Mouse (Mus musculus): ENCODE results near the gene Zfp319. TPM values are rescaled to one million over a fixed set of nuclear protein-coding genes. Genes with fewer than 3 reads are reported as not detected.

Zfp319 gene
- polyA plus RNA-seq, 1 experiment = 9.1 TPM

- TF ChIP-seq POLR2A (IDR thresholded peaks at IDR 0.05; ENCODE audit: low read depth, low read length) (no peak), CTCF (IDR thresholded peaks at IDR 0.05; ENCODE audit: extremely low read depth, insufficient read depth, insufficient read length, insufficient replicate concordance) (no peak)
- Histone ChIP-seq H3K4me3 (ENCODE audit: extremely low read depth, insufficient read depth, insufficient read length) (no peak overlapping the region), H3K36me3 (ENCODE audit: control insufficient read depth, insufficient read depth, low read length) (no peaks in the 10 kb centered on the region), H3K27me3 (ENCODE audit: control insufficient read depth, insufficient read depth, low read length) (no peaks in the 10 kb centered on the region), H3K4me1 (ENCODE audit: control insufficient read depth, insufficient read depth, insufficient read length) (no peaks in the 10 kb centered on the region), H3K27ac (ENCODE audit: insufficient read depth, low read length) (no peak overlapping the region)
- WGBS = 77% methylated on average over 18 of the region's 18 CpGs
- no peak for DNase-seq (ENCODE audit: low read depth in 1 of 2, low spot score in 2 of 2)
Observed at GRCm38 (mm10) chr8:95312836-95313235, 18.9 kb downstream of the Zfp319 start.

- Histone ChIP-seq H3K4me3 (ENCODE audit: extremely low read depth, insufficient read depth, insufficient read length) (no peak within 1 kb of the TSS), H3K36me3 (ENCODE audit: control insufficient read depth, insufficient read depth, low read length) (no peaks in the 10 kb centered on the region), H3K4me1 (ENCODE audit: control insufficient read depth, insufficient read depth, insufficient read length) (no peaks in the 10 kb centered on the region), H3K27ac (ENCODE audit: insufficient read depth, low read length) (no peak within 1 kb of the TSS), H3K27me3 (ENCODE audit: control insufficient read depth, insufficient read depth, low read length) (no peaks in the 10 kb centered on the region)
- DNase-seq (ENCODE audit: low read depth in 1 of 2, low spot score in 2 of 2) = no peak
- TF ChIP-seq POLR2A (IDR thresholded peaks at IDR 0.05; ENCODE audit: low read depth, low read length) = no peak
- WGBS = 83% methylated on average over 6 of the region's 6 CpGs
Observed at GRCm38 (mm10) chr8:95310342-95310970, 21.3 kb downstream of the Zfp319 start, which contains the start of gene Tepp. Gene Tepp (plus strand): TSS chr8:95310566.

GRCm38 (mm10) chr8:95306431-95306830, 25.3 kb downstream of the Zfp319 start, which contains the start of gene Cngb1:
Gene Cngb1 (minus strand): TSS chr8:95306585.
- H3K27ac ChIP-seq (ENCODE audit: insufficient read depth, low read length) = no peak within 1 kb of the TSS
- H3K36me3 ChIP-seq (ENCODE audit: control insufficient read depth, insufficient read depth, low read length) = no peaks in the 10 kb centered on the region
- no peaks in the 10 kb centered on the region for H3K4me1 ChIP-seq (ENCODE audit: control insufficient read depth, insufficient read depth, insufficient read length)
- DNase-seq (ENCODE audit: low read depth in 1 of 2, low spot score in 2 of 2) = no peak
- no peak within 1 kb of the TSS for H3K4me3 ChIP-seq (ENCODE audit: extremely low read depth, insufficient read depth, insufficient read length)
- TF ChIP-seq CTCF (IDR thresholded peaks at IDR 0.05; ENCODE audit: extremely low read depth, insufficient read depth, insufficient read length, insufficient replicate concordance) (no peak), POLR2A (IDR thresholded peaks at IDR 0.05; ENCODE audit: low read depth, low read length) (no peak)
- H3K27me3 ChIP-seq (ENCODE audit: control insufficient read depth, insufficient read depth, low read length) = no peaks in the 10 kb centered on the region
- WGBS = 72% methylated on average over 6 of the region's 6 CpGs

- Histone ChIP-seq H3K27ac (ENCODE audit: insufficient read depth, low read length) (no peak overlapping the region), H3K4me3 (ENCODE audit: extremely low read depth, insufficient read depth, insufficient read length) (no peak overlapping the region), H3K4me1 (ENCODE audit: control insufficient read depth, insufficient read depth, insufficient read length) (no peaks in the 10 kb centered on the region), H3K27me3 (ENCODE audit: control insufficient read depth, insufficient read depth, low read length) (no peaks in the 10 kb centered on the region), H3K36me3 (ENCODE audit: control insufficient read depth, insufficient read depth, low read length) (no peaks in the 10 kb centered on the region)
- TF ChIP-seq POLR2A (IDR thresholded peaks at IDR 0.05; ENCODE audit: low read depth, low read length) (no peak), CTCF (IDR thresholded peaks at IDR 0.05; ENCODE audit: extremely low read depth, insufficient read depth, insufficient read length, insufficient replicate concordance) (no peak)
- WGBS = 79% methylated on average over 4 of the region's 4 CpGs
- no peak for DNase-seq (ENCODE audit: low read depth in 1 of 2, low spot score in 2 of 2)
Observed at GRCm38 (mm10) chr8:95305526-95305925, 26.2 kb downstream of the Zfp319 start.

- Histone ChIP-seq H3K27me3 (ENCODE audit: control insufficient read depth, insufficient read depth, low read length) (no peaks in the 10 kb centered on the region), H3K36me3 (ENCODE audit: control insufficient read depth, insufficient read depth, low read length) (no peaks in the 10 kb centered on the region), H3K4me3 (ENCODE audit: extremely low read depth, insufficient read depth, insufficient read length) (no peak overlapping the region), H3K27ac (ENCODE audit: insufficient read depth, low read length) (no peak overlapping the region), H3K4me1 (ENCODE audit: control insufficient read depth, insufficient read depth, insufficient read length) (no peaks in the 10 kb centered on the region)
- DNase-seq (ENCODE audit: low read depth in 1 of 2, low spot score in 2 of 2) = peak in 1 of 2 experiments; percentile 20
- TF ChIP-seq CTCF (IDR thresholded peaks at IDR 0.05; ENCODE audit: extremely low read depth, insufficient read depth, insufficient read length, insufficient replicate concordance) = peak; percentile 46; the same call in 1 of the 2 replicates
- TF ChIP-seq POLR2A (IDR thresholded peaks at IDR 0.05; ENCODE audit: low read depth, low read length) = no peak
- WGBS = 13% methylated on average over 5 of the region's 5 CpGs
Observed at GRCm38 (mm10) chr8:95302410-95302809, 29.3 kb downstream of the Zfp319 start.

GRCm38 (mm10) chr8:95293891-95294290, 37.9 kb downstream of the Zfp319 start:
- Histone ChIP-seq H3K27me3 (ENCODE audit: control insufficient read depth, insufficient read depth, low read length) (no peaks in the 10 kb centered on the region), H3K4me1 (ENCODE audit: control insufficient read depth, insufficient read depth, insufficient read length) (no peaks in the 10 kb centered on the region), H3K36me3 (ENCODE audit: control insufficient read depth, insufficient read depth, low read length) (no peaks in the 10 kb centered on the region), H3K27ac (ENCODE audit: insufficient read depth, low read length) (0 out of 2 replicates have a peak overlapping the region, but pooled peaks have one; percentile 9), H3K4me3 (ENCODE audit: extremely low read depth, insufficient read depth, insufficient read length) (peak overlapping the region; percentile 26; the same call in 1 of the 2 replicates)
- DNase-seq (ENCODE audit: low read depth in 1 of 2, low spot score in 2 of 2) = no peak
- TF ChIP-seq CTCF (IDR thresholded peaks at IDR 0.05; ENCODE audit: extremely low read depth, insufficient read depth, insufficient read length, insufficient replicate concordance) = no peak
- 44% methylated on average over 7 of the region's 7 CpGs for WGBS

GRCm38 (mm10) chr8:95293172-95293571, 38.6 kb downstream of the Zfp319 start:
- TF ChIP-seq POLR2A (IDR thresholded peaks at IDR 0.05; ENCODE audit: low read depth, low read length) = no peak
- TF ChIP-seq CTCF (IDR thresholded peaks at IDR 0.05; ENCODE audit: extremely low read depth, insufficient read depth, insufficient read length, insufficient replicate concordance) = no peak
- Histone ChIP-seq H3K27ac (ENCODE audit: insufficient read depth, low read length) (no peak overlapping the region), H3K4me3 (ENCODE audit: extremely low read depth, insufficient read depth, insufficient read length) (peak overlapping the region; percentile 35; the same call in 1 of the 2 replicates)

More at GRCm38 (mm10) chr8:95293172-95293571, 38.6 kb downstream of the Zfp319 start:
- Histone ChIP-seq H3K27me3 (ENCODE audit: control insufficient read depth, insufficient read depth, low read length) (no peaks in the 10 kb centered on the region), H3K36me3 (ENCODE audit: control insufficient read depth, insufficient read depth, low read length) (no peaks in the 10 kb centered on the region), H3K4me1 (ENCODE audit: control insufficient read depth, insufficient read depth, insufficient read length) (no peaks in the 10 kb centered on the region)
- peak in 1 of 2 experiments; percentile 11 for DNase-seq (ENCODE audit: low read depth in 1 of 2, low spot score in 2 of 2)
- WGBS = 21% methylated on average over 11 of the region's 11 CpGs
